Mouse (Mus musculus) cortical plate, adult 2 months (tissue): ENCODE results near the gene Catsperg1.

Source experiments
- CTCF ChIP-seq: fragments of 200-500 bp; IDR thresholded peaks from 2 replicates; pipeline ENCODE4 v1.5.1; 2011; ENCODE audit warnings: mild to moderate bottlenecking, control low read depth, low read length; ENCODE audit not compliant: insufficient read depth; ENCODE audit errors: extremely low read depth
- POLR2A ChIP-seq: fragments of 200-500 bp; IDR thresholded peaks from 2 replicates; pipeline ENCODE4 v1.6.1; 2011; ENCODE audit warnings: mild to moderate bottlenecking, low read length, control low read depth; ENCODE audit not compliant: insufficient read depth; ENCODE audit errors: extremely low read depth

GRCm38 (mm10) chr7:29214236-29214635 lies 401 bp upstream of the Catsperg1 start:
- no peak for TF ChIP-seq POLR2A
- TF ChIP-seq CTCF: no peak
